Mouse (Mus musculus): ENCODE data around the gene Fam228a. TPM values are rescaled to one million over a fixed set of nuclear protein-coding genes. Genes with fewer than 3 reads are reported as not detected.

Gene Fam228a
- 0.05 and 0.13 TPM in 2 replicates for polyA plus RNA-seq (2012; rRNA removed; ENCODE audit: low replicate concordance)

DNA sequence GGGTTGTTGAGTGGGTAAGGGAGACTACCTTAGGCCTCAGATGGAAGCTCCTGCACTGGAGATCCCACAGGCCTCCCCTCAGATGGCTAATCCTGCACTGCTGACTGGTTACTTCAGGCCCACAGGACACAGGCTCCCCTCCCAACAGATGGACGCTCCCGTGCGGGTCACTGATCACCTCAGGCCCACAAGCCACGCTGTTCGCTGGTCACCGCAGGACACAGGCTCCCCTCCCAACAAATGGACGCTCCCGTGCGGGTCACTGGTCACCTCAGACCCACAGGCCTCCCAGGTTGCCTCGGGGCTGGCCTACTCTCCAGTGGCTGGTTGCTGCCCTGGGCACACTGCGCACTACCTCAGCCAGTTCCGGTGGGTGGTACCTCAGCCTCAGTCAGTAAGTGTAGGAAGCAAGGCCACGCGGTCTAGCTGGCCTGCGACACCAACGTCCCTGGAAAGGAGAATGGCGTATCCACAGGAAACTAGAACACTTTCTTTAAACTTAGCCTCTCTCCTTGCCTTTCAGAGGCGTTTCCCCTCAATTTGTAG lies at the start of gene Fam228a:
Fam228a (minus strand) TSS at position 400 of the 546 bp plus-strand sequence.

DNA sequence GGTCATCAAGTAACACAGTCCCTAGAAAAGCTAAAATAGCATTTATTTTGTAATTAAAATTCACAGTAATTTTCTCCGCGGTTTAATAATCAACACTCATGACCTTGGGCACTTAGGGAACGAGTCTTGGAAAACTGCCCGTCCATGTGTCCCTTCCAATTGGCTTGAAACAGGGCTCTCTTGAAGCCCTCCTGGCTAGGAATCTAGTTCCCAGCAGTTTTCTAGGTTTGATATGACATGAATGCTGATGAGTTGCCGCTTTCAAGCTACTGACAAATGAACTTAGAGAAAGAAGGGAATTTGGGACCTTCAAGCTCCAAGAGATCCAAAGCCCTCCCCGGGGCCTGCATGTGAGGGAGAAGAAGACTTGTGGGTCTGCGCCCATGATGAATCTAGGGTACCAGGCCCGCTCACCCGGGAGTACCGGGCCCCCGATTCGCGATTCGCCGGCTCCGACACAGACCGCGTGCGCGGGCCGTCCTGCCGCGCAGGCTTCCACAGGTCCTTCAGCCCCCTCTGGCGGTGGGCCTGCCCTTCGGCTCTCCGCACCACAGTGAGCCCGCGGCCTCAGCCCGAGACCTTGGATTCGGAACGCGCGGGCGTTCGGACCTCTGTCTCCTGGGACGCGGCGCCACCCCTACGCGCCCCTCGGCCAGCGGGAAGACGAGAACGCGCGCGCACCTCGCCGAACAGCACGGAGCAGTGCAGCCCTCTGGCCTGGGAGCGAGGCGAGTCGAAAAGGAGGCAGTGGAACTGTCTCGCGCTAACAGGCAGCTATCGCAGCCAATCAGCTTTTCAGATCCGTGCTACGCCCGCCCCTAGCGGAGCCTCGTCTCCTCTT lies 30.5 kb upstream of the Fam228a start, which contains the start of the genes Pfn4 and Fam228b:
Pfn4 (plus strand) TSS at position 531 of the 841 bp plus-strand sequence.
Fam228b (minus strand) TSS at position 776 of the 841 bp plus-strand sequence.

Other genes with a start within 250 kb of the Fam228a start
- 22.8 and 53.9 TPM in 2 replicates for gene Itsn2, start 145.8 kb downstream of the Fam228a start, polyA plus RNA-seq (2012; rRNA removed; ENCODE audit: low replicate concordance)
- not detected in 2 replicates for gene Gm3625, start 145.5 kb downstream of the Fam228a start, polyA plus RNA-seq (2012; rRNA removed; ENCODE audit: low replicate concordance)
- gene Pfn4, start 30.6 kb upstream of the Fam228a start, polyA plus RNA-seq (2012; rRNA removed; ENCODE audit: low replicate concordance), result 0.16 and 0.19 TPM in 2 replicates
- 0.45 and 0.51 TPM in 2 replicates for gene Fam228b, start 30.8 kb upstream of the Fam228a start, polyA plus RNA-seq (2012; rRNA removed; ENCODE audit: low replicate concordance)
- gene Sf3b6, start 79.1 kb upstream of the Fam228a start, polyA plus RNA-seq (2012; rRNA removed; ENCODE audit: low replicate concordance), result 28.7 and 57.5 TPM in 2 replicates
- gene Fkbp1b, start 103.2 kb upstream of the Fam228a start, polyA plus RNA-seq (2012; rRNA removed; ENCODE audit: low replicate concordance), result 6.9 and 9.9 TPM in 2 replicates
- 6.0 and 9.4 TPM in 2 replicates for gene Wdcp, start 104.9 kb upstream of the Fam228a start, polyA plus RNA-seq (2012; rRNA removed; ENCODE audit: low replicate concordance)
- gene Mfsd2b, start 135.9 kb upstream of the Fam228a start, polyA plus RNA-seq (2012; rRNA removed; ENCODE audit: low replicate concordance), result 1.1 and 1.2 TPM in 2 replicates
- gene Ubxn2a, start 169.3 kb upstream of the Fam228a start, polyA plus RNA-seq (2012; rRNA removed; ENCODE audit: low replicate concordance), result 3.7 and 7.3 TPM in 2 replicates
- gene Atad2b, start 178.9 kb upstream of the Fam228a start, polyA plus RNA-seq (2012; rRNA removed; ENCODE audit: low replicate concordance), result 7.5 and 21.4 TPM in 2 replicates